ENCODE assay signal across 8 mouse cellular contexts in genomic region chr14:46390249-46390775, GRCm38 (mm10). TPM values are rescaled to one million over a fixed set of nuclear protein-coding genes. Genes with fewer than 3 reads are reported as not detected.
DNase-seq lines count a peak whose midpoint lies in the region; ATAC-seq lines count a peak whose summit lies in the region.

Gene Bmp4, minus strand, starts transcription at chr14:46390669.

- no peak within 1 kb of the TSS for H3K9ac ChIP-seq in forebrain, embryonic 13.5 days
- H3K9ac ChIP-seq in midbrain, embryonic 12.5 days (replicated peaks): no peak within 1 kb of the TSS

- DNase-seq in adrenal gland, postnatal 36 days: peak in 1 of 2 experiments; percentile 31
- DNase-seq in heart, postnatal 14 days: peak; percentile 59 to 69
- peak; percentile 83 for DNase-seq in limb, embryonic 10.5 days (ENCODE audit: low spot score)
- DNase-seq in left cerebral cortex, postnatal 4 days: no peak
- DNase-seq in layer of hippocampus, postnatal 25 days (ENCODE audit: extremely low spot score in 1 of 2, low spot score in 1 of 2): no peak

- peak within 1 kb of the TSS; percentile 56 for H3K4me2 ChIP-seq in forebrain, embryonic 13.5 days
- H3K4me2 ChIP-seq in midbrain, embryonic 12.5 days (replicated peaks): peak within 1 kb of the TSS; percentile 50

- intact Hi-C loops in heart, postnatal 14 days (cut with DNase I): no loop called here
- intact Hi-C loops in left cerebral cortex, postnatal 4 days (cut with DNase I): no loop called here

- H3K4me3 ChIP-seq in forebrain, embryonic 13.5 days: peak within 1 kb of the TSS; percentile 32
- peak within 1 kb of the TSS; percentile 64 for H3K4me3 ChIP-seq in limb, embryonic 10.5 days
- peak within 1 kb of the TSS; percentile 34 for H3K4me3 ChIP-seq in midbrain, embryonic 12.5 days

- no peaks in the 10 kb centered on the region for H3K36me3 ChIP-seq in forebrain, embryonic 13.5 days (ENCODE audit: poor library complexity, severe bottlenecking)
- H3K36me3 ChIP-seq in limb, embryonic 10.5 days: no peaks in the 10 kb centered on the region
- H3K36me3 ChIP-seq in midbrain, embryonic 12.5 days: no peaks in the 10 kb centered on the region

- no peak for ATAC-seq in forebrain, embryonic 13.5 days
- ATAC-seq in midbrain, embryonic 12.5 days (ENCODE audit: low FRiP score, low read depth): no peak
- ATAC-seq in megakaryocyte-erythroid progenitor cell, adult 5-6 weeks (replicated peaks; ENCODE audit: low FRiP score, low TSS enrichment, poor library complexity, severe bottlenecking): no peak

- peaks cover 47% of the 10 kb centered on the region for H3K4me1 ChIP-seq in forebrain, embryonic 13.5 days
- H3K4me1 ChIP-seq in limb, embryonic 10.5 days: peaks cover 61% of the 10 kb centered on the region
- peaks cover 38% of the 10 kb centered on the region for H3K4me1 ChIP-seq in midbrain, embryonic 12.5 days

- peaks cover 91% of the 10 kb centered on the region for H3K27me3 ChIP-seq in forebrain, embryonic 13.5 days
- peaks cover 24% of the 10 kb centered on the region for H3K27me3 ChIP-seq in limb, embryonic 10.5 days (ENCODE audit: low read depth, poor library complexity, severe bottlenecking)
- H3K27me3 ChIP-seq in midbrain, embryonic 12.5 days: peaks cover 78% of the 10 kb centered on the region

- no peak within 1 kb of the TSS for H3K27ac ChIP-seq in forebrain, embryonic 13.5 days
- H3K27ac ChIP-seq in limb, embryonic 10.5 days: peak within 1 kb of the TSS; percentile 91
- no peak within 1 kb of the TSS for H3K27ac ChIP-seq in midbrain, embryonic 12.5 days (replicated peaks)

- no peaks in the 10 kb centered on the region for H3K9me3 ChIP-seq in forebrain, embryonic 13.5 days (replicated peaks)
- H3K9me3 ChIP-seq in limb, embryonic 10.5 days (replicated peaks): no peaks in the 10 kb centered on the region
- no peaks in the 10 kb centered on the region for H3K9me3 ChIP-seq in midbrain, embryonic 12.5 days

- 2% methylated on average over 26 of the region's 26 CpGs for WGBS in forebrain, embryonic 13.5 days
- under 1% methylated on average over 26 of the region's 26 CpGs for WGBS in limb, embryonic 10.5 days
- WGBS in midbrain, embryonic 12.5 days: 2% methylated on average over 26 of the region's 26 CpGs

RNA-seq across cellular contexts. Expression of gene Bmp4, which starts in this region (rescaled TPM):
- total RNA-seq in adrenal gland, postnatal 36 days (2021): 10 to 100 TPM; 12.1 to 18.5 TPM
- 2.4 and 3.8 TPM in 2 replicates for polyA plus RNA-seq in forebrain, embryonic 13.5 days (2015; fragmentation: Nextera tagmentation; extraction: Ambion mirVana)
- 10 to 100 TPM; 12.1 to 15.4 TPM for total RNA-seq in heart, postnatal 14 days (2021)
- 73.3 and 87.4 TPM in 2 replicates for polyA plus RNA-seq in limb, embryonic 10.5 days (2016; fragmentation: Nextera tagmentation; extraction: Ambion mirVana)
- 9.0 and 12.7 TPM in 2 replicates for polyA plus RNA-seq in midbrain, embryonic 12.5 days (2016; fragmentation: Nextera tagmentation; extraction: Ambion mirVana)
- 1 to 10 TPM; 6.1 to 7.1 TPM for total RNA-seq in left cerebral cortex, postnatal 4 days (2021)
- 1 to 10 TPM; 5.9 to 8.0 TPM for total RNA-seq in layer of hippocampus, postnatal 25 days (2021)
- not detected in 2 replicates for total RNA-seq in megakaryocyte-erythroid progenitor cell, adult 5-6 weeks (2014; fragmentation: Nextera tagmentation)
- not detected in 2 replicates for total RNA-seq in megakaryocyte-erythroid progenitor cell, adult 5-6 weeks (2017)

Comparison
In these comparisons a context has a peak if more than half of its experiments do, and no peak if none do; other contexts are left out.
1. RNA of gene Bmp4 (total RNA-seq): 12.1 to 18.5 TPM in adrenal gland, postnatal 36 days, 12.1 to 15.4 TPM in heart, postnatal 14 days, 5.9 to 8.0 TPM in layer of hippocampus, postnatal 25 days and 6.1 to 7.1 TPM in left cerebral cortex, postnatal 4 days; not detected in megakaryocyte-erythroid progenitor cell, adult 5-6 weeks; every median in the first group is over 4 times any median in the second.
2. DNase-seq: peak in heart, postnatal 14 days (2 of 2) and limb, embryonic 10.5 days (single experiment); none in left cerebral cortex, postnatal 4 days (single experiment) and layer of hippocampus, postnatal 25 days (0 of 2).
3. Peak in every context shown above with its lines, with median percentiles within 50 percentile points of each other: H3K4me3 ChIP-seq.